Mouse (Mus musculus) gastrocnemius, adult 8-10 months (tissue): Measurements from ENCODE around the gene Tbc1d22a. TPM values are rescaled to one million over a fixed set of nuclear protein-coding genes. Genes with fewer than 3 reads are reported as not detected.
"Not testable (repeated sequence)": the region's sequence is repeated elsewhere in the genome, so short reads cannot be mapped to it uniquely, and the experiment has no call there.

ENCODE experiments used
- DNase-seq, 2 experiments: peaks; one replicate each; pipeline ENCODE4 v3.0.0; 2022; ENCODE audit warnings: low spot score in 2 of 2
- total RNA-seq, 4 experiments: library from RNA; stranded (reverse); gene quantifications; 2 replicates each; pipeline ENCODE4 v1.2.4; 2022

Tbc1d22a gene
- total RNA-seq, 4 experiments from 2014 or later, result 14.7 to 15.7 (median 15.3) TPM

- DNase-seq, result no peak
Observed at GRCm38 (mm10) chr15:86180427-86180826, 33.8 kb upstream of the Tbc1d22a start.

- DNase-seq, result not testable (repeated sequence)
Observed at GRCm38 (mm10) chr15:86181321-86181720, 32.9 kb upstream of the Tbc1d22a start.

GRCm38 (mm10) chr15:86181941-86182439, 32.3 kb upstream of the Tbc1d22a start:
- no peak for DNase-seq

- DNase-seq, result no peak
Observed at GRCm38 (mm10) chr15:86182646-86183045, 31.6 kb upstream of the Tbc1d22a start.

- DNase-seq, result no peak
Observed at GRCm38 (mm10) chr15:86183484-86183883, 30.8 kb upstream of the Tbc1d22a start.

GRCm38 (mm10) chr15:86184071-86184470, 30.2 kb upstream of the Tbc1d22a start:
- no peak for DNase-seq

GRCm38 (mm10) chr15:86184851-86185688, 29.2 kb upstream of the Tbc1d22a start:
- no peak for DNase-seq

- peak; percentile 54 to 58 for DNase-seq
Observed at GRCm38 (mm10) chr15:86185689-86186569, 28.3 kb upstream of the Tbc1d22a start, which contains the start of gene Cerk. Gene Cerk (minus strand): TSS chr15:86186141.

- DNase-seq, result no peak
Observed at GRCm38 (mm10) chr15:86186686-86187085, 27.6 kb upstream of the Tbc1d22a start.

GRCm38 (mm10) chr15:86188186-86188585, 26.1 kb upstream of the Tbc1d22a start:
- DNase-seq, result peak; percentile 35 to 47

GRCm38 (mm10) chr15:86188746-86189470, 25.4 kb upstream of the Tbc1d22a start:
- peak; percentile 86 to 88 for DNase-seq

- no peak for DNase-seq
Observed at GRCm38 (mm10) chr15:86190387-86190786, 23.9 kb upstream of the Tbc1d22a start.

- DNase-seq, result no peak
Observed at GRCm38 (mm10) chr15:86191505-86191904, 22.8 kb upstream of the Tbc1d22a start.

GRCm38 (mm10) chr15:86191933-86192332, 22.3 kb upstream of the Tbc1d22a start:
- DNase-seq, result no peak

- not testable (repeated sequence) for DNase-seq
Observed at GRCm38 (mm10) chr15:86194676-86195453, 19.4 kb upstream of the Tbc1d22a start.

- DNase-seq, result no peak
Observed at GRCm38 (mm10) chr15:86199052-86199451, 15.2 kb upstream of the Tbc1d22a start.

- DNase-seq, result no peak
Observed at GRCm38 (mm10) chr15:86199482-86199881, 14.8 kb upstream of the Tbc1d22a start.

- DNase-seq, result no peak
Observed at GRCm38 (mm10) chr15:86200169-86200568, 14.1 kb upstream of the Tbc1d22a start.

GRCm38 (mm10) chr15:86201095-86201494, 13.2 kb upstream of the Tbc1d22a start:
- no peak for DNase-seq

- DNase-seq, result no peak
Observed at GRCm38 (mm10) chr15:86201696-86202330, 12.4 kb upstream of the Tbc1d22a start.
